Mouse (Mus musculus): ENCODE data around the gene Stk17b.

DNA sequence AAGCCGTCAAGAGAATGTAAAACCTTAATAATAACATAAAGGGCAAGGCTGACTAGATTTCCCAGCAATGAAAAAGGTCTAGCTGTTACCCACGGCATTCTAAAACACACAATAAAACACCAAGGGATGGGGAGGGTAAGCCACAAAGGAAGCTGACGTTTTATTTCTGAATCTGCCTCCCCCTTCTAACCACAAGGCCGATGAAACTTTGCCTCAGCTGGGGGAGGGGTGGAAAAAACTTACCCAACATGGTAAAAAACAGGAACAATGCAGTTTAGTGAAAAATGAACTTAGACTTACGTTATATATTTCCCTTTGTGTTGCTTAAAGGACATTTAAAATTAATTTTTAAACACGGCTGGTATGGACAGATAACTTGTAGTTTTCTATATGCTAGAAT, 11.0 kb downstream of the Stk17b start:
- TF ChIP-seq ZC3H11A (IDR thresholded peaks at IDR 0.05; ENCODE audit: borderline replicate concordance, low read depth, low read length) (no peak), ZNF384 (IDR thresholded peaks at IDR 0.05; ENCODE audit: low read depth, low read length) (no peak)
